Mouse (Mus musculus): ENCODE data around the gene Dpf1. TPM values are rescaled to one million over a fixed set of nuclear protein-coding genes. Genes with fewer than 3 reads are reported as not detected.

Dpf1 gene
- polyA plus RNA-seq, 1 experiment from 2014 or later = 5.9 TPM

GRCm38 (mm10) chr7:29290691-29291485 lies 12.9 kb upstream of the Dpf1 start:
- Histone ChIP-seq H3K27me3 (peaks cover 21% of the 10 kb centered on the region), H3K4me1 (peaks cover 58% of the 10 kb centered on the region), H3K36me3 (no peaks in the 10 kb centered on the region), H3K9ac (no peak overlapping the region), H3K4me2 (peak overlapping the region; percentile 96), H3K9me3 (replicated peaks) (no peaks in the 10 kb centered on the region), H3K4me3 (replicated peaks) (peak overlapping the region; percentile 61), H3K27ac (peak overlapping the region; percentile 80)
- 37% methylated on average over 11 of the region's 11 CpGs for WGBS
- no peak for ATAC-seq (replicated peaks; ENCODE audit: low FRiP score)

GRCm38 (mm10) chr7:29291616-29292457 lies 11.9 kb upstream of the Dpf1 start:
- peak overlapping the region; percentile 61 for H3K4me3 ChIP-seq (replicated peaks)
- WGBS = 7% methylated on average over 6 of the region's 7 CpGs
- peak overlapping the region; percentile 96 for H3K4me2 ChIP-seq
- H3K27me3 ChIP-seq = peaks cover 14% of the 10 kb centered on the region
- no peak overlapping the region for H3K9ac ChIP-seq
- H3K27ac ChIP-seq = peak overlapping the region; percentile 80
- no peaks in the 10 kb centered on the region for H3K9me3 ChIP-seq (replicated peaks)
- no peaks in the 10 kb centered on the region for H3K36me3 ChIP-seq
- peaks cover 59% of the 10 kb centered on the region for H3K4me1 ChIP-seq
- 0 out of 2 replicates have a peak, but pooled peaks have one; percentile 20 for ATAC-seq (replicated peaks; ENCODE audit: low FRiP score)

- WGBS = 19% methylated on average over 8 of the region's 8 CpGs
- Histone ChIP-seq H3K27me3 (peaks cover 8% of the 10 kb centered on the region), H3K4me3 (replicated peaks) (no peak overlapping the region), H3K27ac (peak overlapping the region; percentile 79), H3K9ac (no peak overlapping the region), H3K4me2 (peak overlapping the region; percentile 96; the same call in 1 of the 2 replicates), H3K4me1 (peaks cover 61% of the 10 kb centered on the region), H3K9me3 (replicated peaks) (no peaks in the 10 kb centered on the region), H3K36me3 (no peaks in the 10 kb centered on the region)
- no peak for ATAC-seq (replicated peaks; ENCODE audit: low FRiP score)
These were observed 11.2 kb upstream of the Dpf1 start for GRCm38 (mm10) chr7:29292458-29293098.

GRCm38 (mm10) chr7:29293131-29294065 lies 10.4 kb upstream of the Dpf1 start:
- Histone ChIP-seq H3K36me3 (no peaks in the 10 kb centered on the region), H3K4me3 (replicated peaks) (no peak overlapping the region), H3K27me3 (0 out of 2 replicates have a peak, but pooled peaks cover 5% of the 10 kb centered on the region), H3K9ac (no peak overlapping the region), H3K4me1 (peaks cover 57% of the 10 kb centered on the region), H3K27ac (peak overlapping the region; percentile 79), H3K9me3 (replicated peaks) (no peaks in the 10 kb centered on the region), H3K4me2 (no peak overlapping the region)
- ATAC-seq (replicated peaks; ENCODE audit: low FRiP score) = 0 out of 2 replicates have a peak, but pooled peaks have one; percentile 30
- WGBS = 26% methylated on average over 19 of the region's 19 CpGs

- 69% methylated on average over 13 of the region's 13 CpGs for WGBS
- no peaks in the 10 kb centered on the region for H3K9me3 ChIP-seq (replicated peaks)
- no peaks in the 10 kb centered on the region for H3K36me3 ChIP-seq
- no peak overlapping the region for H3K4me2 ChIP-seq
- ATAC-seq (replicated peaks; ENCODE audit: low FRiP score) = no peak
- H3K27ac ChIP-seq = 0 out of 2 replicates have a peak overlapping the region, but pooled peaks have one; percentile 79
- 0 out of 2 replicates have a peak, but pooled peaks cover 5% of the 10 kb centered on the region for H3K27me3 ChIP-seq
- H3K9ac ChIP-seq = no peak overlapping the region
- H3K4me1 ChIP-seq = peaks cover 50% of the 10 kb centered on the region
- H3K4me3 ChIP-seq (replicated peaks) = no peak overlapping the region
These were observed 9.5 kb upstream of the Dpf1 start for GRCm38 (mm10) chr7:29294111-29294761.

GRCm38 (mm10) chr7:29295861-29296647 lies 7.7 kb upstream of the Dpf1 start:
- Histone ChIP-seq H3K4me2 (no peak overlapping the region), H3K4me3 (replicated peaks) (no peak overlapping the region), H3K36me3 (no peaks in the 10 kb centered on the region), H3K9me3 (replicated peaks) (no peaks in the 10 kb centered on the region), H3K9ac (no peak overlapping the region), H3K27ac (no peak overlapping the region), H3K4me1 (peaks cover 32% of the 10 kb centered on the region), H3K27me3 (0 out of 2 replicates have a peak, but pooled peaks cover 3% of the 10 kb centered on the region)
- no peak for ATAC-seq (replicated peaks; ENCODE audit: low FRiP score)
- WGBS = 79% methylated on average over 24 of the region's 24 CpGs

- Histone ChIP-seq H3K27me3 (peaks cover 7% of the 10 kb centered on the region), H3K4me1 (peaks cover 25% of the 10 kb centered on the region), H3K27ac (no peak overlapping the region), H3K9ac (no peak overlapping the region), H3K36me3 (no peaks in the 10 kb centered on the region), H3K9me3 (replicated peaks) (no peaks in the 10 kb centered on the region), H3K4me2 (0 out of 2 replicates have a peak overlapping the region, but pooled peaks have one; percentile 36), H3K4me3 (replicated peaks) (no peak overlapping the region)
- 10% methylated on average over 10 of the region's 10 CpGs for WGBS
- ATAC-seq (replicated peaks; ENCODE audit: low FRiP score) = no peak
These were observed 6.8 kb upstream of the Dpf1 start for GRCm38 (mm10) chr7:29296998-29297397.

- Histone ChIP-seq H3K27me3 (peaks cover 48% of the 10 kb centered on the region), H3K27ac (no peak overlapping the region), H3K36me3 (no peaks in the 10 kb centered on the region), H3K4me3 (replicated peaks) (peak overlapping the region; percentile 17; the same call in 1 of the 2 replicates), H3K4me1 (peaks cover 26% of the 10 kb centered on the region), H3K4me2 (peak overlapping the region; percentile 45), H3K9ac (no peak overlapping the region), H3K9me3 (replicated peaks) (no peaks in the 10 kb centered on the region)
- WGBS = 4% methylated on average over 7 of the region's 7 CpGs
- no peak for ATAC-seq (replicated peaks; ENCODE audit: low FRiP score)
These were observed 2.6 kb upstream of the Dpf1 start for GRCm38 (mm10) chr7:29301127-29301566.

- Histone ChIP-seq H3K27me3 (peaks cover 58% of the 10 kb centered on the region), H3K4me2 (no peak overlapping the region), H3K27ac (no peak overlapping the region), H3K36me3 (no peaks in the 10 kb centered on the region), H3K9ac (no peak overlapping the region), H3K9me3 (replicated peaks) (no peaks in the 10 kb centered on the region), H3K4me3 (replicated peaks) (no peak overlapping the region), H3K4me1 (peaks cover 31% of the 10 kb centered on the region)
- WGBS = 73% methylated on average over 7 of the region's 7 CpGs
- ATAC-seq (replicated peaks; ENCODE audit: low FRiP score) = no peak
These were observed 1.1 kb upstream of the Dpf1 start for GRCm38 (mm10) chr7:29302641-29303040.
